Mouse (Mus musculus) CH12.LX (cell line): ENCODE results near the gene Ppfia3.

Experiments used
- CTCF ChIP-seq, 2 experiments: IDR thresholded peaks in 1 of 2; conservative IDR thresholded peaks in 1 of 2; 2 replicates each; pipeline ENCODE4 v1.5.1; 2011 to 2012; ENCODE audit warnings: low read depth in 2 of 2, low read length in 2 of 2, improper control_type of control experiment in 1 of 2, inconsistent platforms in 1 of 2, mild to moderate bottlenecking in 1 of 2, moderate library complexity in 1 of 2
- E2F4 ChIP-seq: IDR thresholded peaks from 2 replicates; pipeline ENCODE4 v1.6.1; 2011; ENCODE audit warnings: low read depth, low read length, improper control_type of control experiment; ENCODE audit not compliant: insufficient replicate concordance
- ELF1 ChIP-seq: IDR thresholded peaks from 2 replicates; pipeline ENCODE4 v1.6.1; 2014; ENCODE audit warnings: low read depth, mild to moderate bottlenecking, inconsistent platforms, low read length, improper control_type of control experiment
- EP300 ChIP-seq: IDR thresholded peaks from 2 replicates; pipeline ENCODE4 v1.6.1; 2011; ENCODE audit warnings: low read length, improper control_type of control experiment
- KAT2A ChIP-seq: IDR thresholded peaks from 2 replicates; pipeline ENCODE4 v1.6.1; 2012; ENCODE audit warnings: low read length, improper control_type of control experiment, inconsistent platforms; ENCODE audit not compliant: insufficient replicate concordance
- MAFK ChIP-seq: IDR thresholded peaks from 2 replicates; pipeline ENCODE4 v1.6.1; 2011; ENCODE audit warnings: low read length, improper control_type of control experiment; ENCODE audit not compliant: insufficient replicate concordance
- MAZ ChIP-seq: IDR thresholded peaks from 2 replicates; pipeline ENCODE4 v1.6.1; 2012; ENCODE audit warnings: low read depth, mild to moderate bottlenecking, inconsistent platforms, low read length, improper control_type of control experiment, moderate library complexity
- PAX5 ChIP-seq: IDR thresholded peaks from 2 replicates; pipeline ENCODE4 v1.6.1; 2012; ENCODE audit warnings: low read length, inconsistent platforms, mixed read lengths
- POLR2A ChIP-seq: IDR thresholded peaks from 2 replicates; pipeline ENCODE4 v1.6.1; 2011; ENCODE audit warnings: low read depth, mild to moderate bottlenecking, improper control_type of control experiment, low read length
- SMC3 ChIP-seq: IDR thresholded peaks from 2 replicates; pipeline ENCODE4 v1.6.1; 2011; ENCODE audit warnings: low read depth, low read length, improper control_type of control experiment
- TCF12 ChIP-seq: IDR thresholded peaks from 2 replicates; pipeline ENCODE4 v1.6.1; 2014; ENCODE audit warnings: low read depth, mild to moderate bottlenecking, inconsistent platforms, low read length, improper control_type of control experiment
- USF2 ChIP-seq: conservative IDR thresholded peaks from 2 replicates; pipeline ENCODE4 v1.6.1; 2011; ENCODE audit warnings: low read depth, low read length, improper control_type of control experiment

DNA sequence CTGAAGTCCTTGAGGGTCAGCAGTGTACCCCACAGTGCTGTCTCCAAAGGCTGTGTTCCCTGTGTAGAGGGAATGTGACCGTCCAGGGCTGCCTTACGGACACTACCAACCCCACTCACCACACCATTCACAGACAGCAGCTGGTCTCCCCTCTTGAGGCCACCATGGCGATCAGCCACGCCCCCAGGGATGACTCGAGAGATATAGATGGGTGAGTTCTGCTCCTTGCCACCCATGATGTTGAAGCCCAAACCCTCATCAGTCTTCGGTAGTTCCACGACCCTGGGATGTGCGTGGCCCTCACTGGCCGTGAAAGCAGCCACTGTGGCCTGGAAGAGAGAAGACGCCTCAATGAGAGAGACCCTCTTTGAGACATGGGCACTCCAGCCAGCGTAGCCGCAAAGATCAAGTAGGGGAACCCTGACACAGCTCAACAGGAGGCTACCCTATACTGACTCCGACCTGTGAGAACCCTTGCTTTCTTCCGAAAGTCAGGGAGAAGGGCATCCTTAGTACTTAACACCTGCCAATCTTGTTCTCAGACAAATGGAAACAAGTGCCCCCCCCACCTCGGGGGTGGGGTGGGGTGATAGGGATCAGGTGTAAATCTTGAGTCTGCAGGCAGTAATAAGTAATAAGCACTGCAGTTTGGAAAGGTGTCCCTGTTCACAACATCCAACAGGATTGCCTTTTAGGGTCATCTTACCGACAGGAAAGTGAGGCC is 2.4 kb upstream of the Ppfia3 start:
- TF ChIP-seq CTCF (conservative IDR thresholded peaks at IDR 0.05 in 1 of 2, IDR thresholded peaks at IDR 0.05 in 1 of 2; ENCODE audit: low read depth in 2 of 2, low read length in 2 of 2) (no peak), POLR2A (no peak), E2F4 (no peak), MAZ (no peak), TCF12 (no peak), ELF1 (no peak), EP300 (no peak), USF2 (no peak), MAFK (no peak), KAT2A (no peak), PAX5 (no peak), SMC3 (no peak)
